Mouse (Mus musculus) CH12.LX (cell line): ENCODE results near the gene Zfand4.
A peak's percentile ranks its signal among the peaks of the same experiment; 100 is the strongest.

ENCODE experiments used
- CTCF ChIP-seq, 2 experiments: IDR thresholded peaks in 1 of 2; conservative IDR thresholded peaks in 1 of 2; 2 replicates each; pipeline ENCODE4 v1.5.1; 2011 to 2012; ENCODE audit warnings: low read depth in 2 of 2, low read length in 2 of 2, improper control_type of control experiment in 1 of 2, inconsistent platforms in 1 of 2, mild to moderate bottlenecking in 1 of 2, moderate library complexity in 1 of 2
- GABPA ChIP-seq: IDR thresholded peaks from 2 replicates; pipeline ENCODE4 v1.6.1; 2012; ENCODE audit warnings: low read depth, low read length, improper control_type of control experiment, inconsistent platforms; ENCODE audit not compliant: insufficient replicate concordance
- HCFC1 ChIP-seq: IDR thresholded peaks from 2 replicates; pipeline ENCODE4 v1.6.1; 2012; ENCODE audit warnings: low read depth, mild to moderate bottlenecking, inconsistent platforms, low read length, improper control_type of control experiment
- MAX ChIP-seq: IDR thresholded peaks from 2 replicates; pipeline ENCODE4 v1.6.1; 2011; ENCODE audit warnings: low read length, improper control_type of control experiment
- MAZ ChIP-seq: IDR thresholded peaks from 2 replicates; pipeline ENCODE4 v1.6.1; 2012; ENCODE audit warnings: low read depth, mild to moderate bottlenecking, inconsistent platforms, low read length, improper control_type of control experiment, moderate library complexity
- MEF2A ChIP-seq: IDR thresholded peaks from 2 replicates; pipeline ENCODE4 v1.6.1; 2014; ENCODE audit warnings: low read depth, mild to moderate bottlenecking, inconsistent platforms, low read length, improper control_type of control experiment, borderline replicate concordance
- RAD21 ChIP-seq: IDR thresholded peaks from 2 replicates; pipeline ENCODE4 v1.6.1; 2011; ENCODE audit warnings: low read depth, mild to moderate bottlenecking, low read length, improper control_type of control experiment, moderate library complexity
- ZNF384 ChIP-seq: IDR thresholded peaks from 2 replicates; pipeline ENCODE4 v1.6.1; 2012; ENCODE audit warnings: low read depth, low read length, improper control_type of control experiment, inconsistent platforms

- TF ChIP-seq CTCF (conservative IDR thresholded peaks at IDR 0.05 in 1 of 2, IDR thresholded peaks at IDR 0.05 in 1 of 2; ENCODE audit: low read depth in 2 of 2, low read length in 2 of 2) (peak in 1 of 2 experiments; percentile 65; a peak in 2 of 4 replicates), RAD21 (no peak; the same call in 1 of the 2 replicates), MAX (no peak), ZNF384 (no peak), HCFC1 (no peak), MEF2A (no peak), GABPA (no peak), MAZ (no peak)
These were observed 3.0 kb downstream of the Zfand4 start for GRCm38 (mm10) chr6:116267110-116267423.
